25 mouse cellular contexts compared by ENCODE assay signal in genomic region chr13:29292608-29293240, GRCm38 (mm10).
DNase-seq lines count a peak whose midpoint lies in the region; ATAC-seq and TF ChIP-seq lines count a peak whose summit lies in the region.
"Had no signal": no experiment of that assay in that cellular context is flagged by ENCODE, and none has a peak within 500 bp of the region (broad histone marks: within the 10 kb centered on the region; RNA-seq: fewer than 3 reads in every experiment).

No protein-coding gene starts in this region.

- TF ChIP-seq CTCF in kidney, adult 2 months (conservative IDR thresholded peaks at IDR 0.05; ENCODE audit: insufficient read depth, insufficient read length, low read depth, low read length): no peak
- TF ChIP-seq CTCF in CH12.LX (conservative IDR thresholded peaks at IDR 0.05 in 1 of 2, IDR thresholded peaks at IDR 0.05 in 1 of 2; ENCODE audit: low read depth in 2 of 2, low read length in 2 of 2): no peak

- H3K9ac ChIP-seq in kidney, embryonic 14.5 days (ENCODE audit: low read depth, low read length): no peak overlapping the region
- H3K9ac ChIP-seq in CH12.LX (ENCODE audit: insufficient read depth, low read depth): no peak overlapping the region
- H3K9ac ChIP-seq: embryonic facial prominence, embryonic 13.5 days; forebrain, embryonic 12.5 days; hindbrain, embryonic 13.5 days; limb, embryonic 15.5 days; neural tube, embryonic 15.5 days had no signal

- H3K4me3 ChIP-seq in kidney, adult 2 months (ENCODE audit: insufficient read depth, low read depth, low read length): no peak overlapping the region
- H3K4me3 ChIP-seq in kidney, embryonic 14.5 days (ENCODE audit: low read length): no peak overlapping the region
- no peak overlapping the region for H3K4me3 ChIP-seq in CH12.LX (replicated peaks in 1 of 3; ENCODE audit: low read depth in 2 of 3, low read length in 2 of 3, poor library complexity in 1 of 3)
- H3K4me3 ChIP-seq: embryonic facial prominence, embryonic 13.5 days; erythroblast, embryonic 14.5 days; forebrain, embryonic 12.5 days; hindbrain, embryonic 13.5 days; limb, embryonic 15.5 days; neural tube, embryonic 15.5 days had no signal

- dilution Hi-C loops in CH12.LX (cut with MboI; ENCODE audit: extremely low pct_ligation_motif_present, extremely low pct_unique_long_range_greater_than_20kb, low sequenced_read_pairs): no loop called here

- TF ChIP-seq RAD21 in CH12.LX (IDR thresholded peaks at IDR 0.05; ENCODE audit: low read depth, low read length): no peak

- no peaks in the 10 kb centered on the region for H3K79me2 ChIP-seq in CH12.LX (replicated peaks; ENCODE audit: control insufficient read depth, extremely low read depth, insufficient read depth, poor library complexity, severe bottlenecking)

- TF ChIP-seq EP300 in CH12.LX (IDR thresholded peaks at IDR 0.05; ENCODE audit: low read length): no peak

- ATAC-seq in kidney, embryonic 14.5 days (ENCODE audit: low FRiP score, low TSS enrichment): no peak
- ATAC-seq: activated CD4-positive, CD25-positive, alpha-beta regulatory T cell, adult 4 months; inflammation-experienced regulatory T-cells, adult 6 months; midbrain, embryonic 16.5 days had no signal

- H3K27me3 ChIP-seq in kidney, adult 2 months (replicated peaks; ENCODE audit: control insufficient read depth, insufficient read depth, low read length): no peaks in the 10 kb centered on the region
- H3K27me3 ChIP-seq in kidney, embryonic 14.5 days (ENCODE audit: control insufficient read depth, insufficient read depth, low read length): no peaks in the 10 kb centered on the region
- no peaks in the 10 kb centered on the region for H3K27me3 ChIP-seq in CH12.LX (replicated peaks)
- H3K27me3 ChIP-seq: embryonic facial prominence, embryonic 13.5 days; forebrain, embryonic 12.5 days; hindbrain, embryonic 13.5 days; limb, embryonic 15.5 days; neural tube, embryonic 15.5 days had no signal

- no peak overlapping the region for H3K4me2 ChIP-seq in kidney, embryonic 14.5 days (replicated peaks; ENCODE audit: low read depth, low read length)
- no peak overlapping the region for H3K4me2 ChIP-seq in CH12.LX (ENCODE audit: insufficient read depth, low read depth, poor library complexity, severe bottlenecking)
- H3K4me2 ChIP-seq: embryonic facial prominence, embryonic 13.5 days; forebrain, embryonic 12.5 days; hindbrain, embryonic 13.5 days; limb, embryonic 15.5 days; neural tube, embryonic 15.5 days had no signal

- H3K36me3 ChIP-seq in kidney, adult 2 months (ENCODE audit: control insufficient read depth, insufficient read depth, low read length): no peaks in the 10 kb centered on the region
- H3K36me3 ChIP-seq in kidney, embryonic 14.5 days (ENCODE audit: control insufficient read depth, insufficient read depth, low read length): no peaks in the 10 kb centered on the region
- no peaks in the 10 kb centered on the region for H3K36me3 ChIP-seq in CH12.LX (replicated peaks in 1 of 2; ENCODE audit: control insufficient read depth in 1 of 2, insufficient read depth in 1 of 2, low read length in 1 of 2)
- H3K36me3 ChIP-seq: embryonic facial prominence, embryonic 13.5 days; forebrain, embryonic 12.5 days; hindbrain, embryonic 13.5 days; limb, embryonic 15.5 days; neural tube, embryonic 15.5 days had no signal

- H3K9me3 ChIP-seq in kidney, embryonic 14.5 days (ENCODE audit: control insufficient read depth, low read length): no peaks in the 10 kb centered on the region
- peaks cover 4% of the 10 kb centered on the region for H3K9me3 ChIP-seq in CH12.LX (replicated peaks; ENCODE audit: low read length)
- H3K9me3 ChIP-seq: embryonic facial prominence, embryonic 13.5 days; forebrain, embryonic 12.5 days; hindbrain, embryonic 13.5 days; limb, embryonic 15.5 days; neural tube, embryonic 15.5 days had no signal

- DNase-seq in adrenal gland, adult 2 months: peak; percentile 12
- no peak for DNase-seq in adrenal gland, adult 18-20 months (ENCODE audit: low spot score in 2 of 2)
- peak; percentile 49 for DNase-seq in kidney, adult 2 months
- DNase-seq in CH12.LX (ENCODE audit: extremely low read depth): peak; percentile 12
- DNase-seq in kidney, postnatal 14 days: peak; percentile 17
- DNase-seq in urinary bladder, postnatal 4 days (ENCODE audit: low spot score in 2 of 2): no peak
- no peak for DNase-seq in thymus, postnatal 25 days
- DNase-seq: B cell, adult 2 months; cerebellum, adult 8-10 months; cerebellum, postnatal 36 days; embryo, embryonic 11 days; gastrocnemius, postnatal 36 days; left cerebral cortex, postnatal 4 days; right cerebral cortex, postnatal 14 days had no signal

- in situ Hi-C loops in CH12.LX (cut with MboI; ENCODE audit: low pct_ligation_motif_present, low pct_unique_long_range_greater_than_20kb, low sequenced_read_pairs): no loop called here

- 71% methylated on average over 9 of the region's 9 CpGs for WGBS in kidney, adult 2 months
- 79% methylated on average over 9 of the region's 9 CpGs for WGBS in kidney, embryonic 14.5 days

- no peak for TF ChIP-seq POLR2A in kidney, adult 2 months (IDR thresholded peaks at IDR 0.05; ENCODE audit: low read depth, low read length)
- TF ChIP-seq POLR2A in CH12.LX (IDR thresholded peaks at IDR 0.05; ENCODE audit: low read depth, low read length): no peak

- H3K27ac ChIP-seq in kidney, adult 2 months (ENCODE audit: insufficient read depth, low read depth, low read length): no peak overlapping the region
- H3K27ac ChIP-seq in kidney, embryonic 14.5 days (ENCODE audit: low read depth, low read length): no peak overlapping the region
- no peak overlapping the region for H3K27ac ChIP-seq in CH12.LX (ENCODE audit: insufficient read depth, low read depth)
- H3K27ac ChIP-seq: embryonic facial prominence, embryonic 13.5 days; forebrain, embryonic 12.5 days; hindbrain, embryonic 13.5 days; limb, embryonic 15.5 days; macrophage; neural tube, embryonic 15.5 days had no signal

- H3K4me1 ChIP-seq in kidney, adult 2 months (ENCODE audit: control insufficient read depth, insufficient read depth, low read length): no peaks in the 10 kb centered on the region
- no peaks in the 10 kb centered on the region for H3K4me1 ChIP-seq in kidney, embryonic 14.5 days (ENCODE audit: control insufficient read depth, insufficient read depth, low read length)
- peaks cover 4 to 28% of the 10 kb centered on the region in 2 experiments; a peak in 3 of 4 replicates for H3K4me1 ChIP-seq in CH12.LX (ENCODE audit: control insufficient read depth in 1 of 2, insufficient read depth in 2 of 2)
- H3K4me1 ChIP-seq: embryonic facial prominence, embryonic 13.5 days; forebrain, embryonic 12.5 days; hindbrain, embryonic 13.5 days; limb, embryonic 15.5 days; neural tube, embryonic 15.5 days had no signal

TF ChIP-seq in CH12.LX, 34 proteins besides CTCF, POLR2A, EP300 and RAD21:
- TF ChIP-seq USF1 (IDR thresholded peaks at IDR 0.05; ENCODE audit: low read depth, low read length) (no peak), JUN (IDR thresholded peaks at IDR 0.05; ENCODE audit: insufficient read depth, low read depth, low read length) (no peak), MYC (IDR thresholded peaks at IDR 0.05; ENCODE audit: low read depth, low read length) (peak; percentile 63; the same call in 1 of the 2 replicates), ZKSCAN1 (IDR thresholded peaks at IDR 0.05; ENCODE audit: borderline replicate concordance, low read depth, low read length) (no peak), MEF2A (IDR thresholded peaks at IDR 0.05; ENCODE audit: borderline replicate concordance, low read depth, low read length) (peak; percentile 17; the same call in 1 of the 2 replicates), BHLHE40 (IDR thresholded peaks at IDR 0.05; ENCODE audit: low read depth, low read length) (peak; percentile 75), MAX (IDR thresholded peaks at IDR 0.05; ENCODE audit: low read length) (peak; percentile 83), ETS1 (conservative IDR thresholded peaks at IDR 0.05; ENCODE audit: low read depth, low read length) (peak; percentile 50), IRF4 (IDR thresholded peaks at IDR 0.05; ENCODE audit: low read depth, low read length) (no peak)

Comparison
In these comparisons a context has a peak if more than half of its experiments do, and no peak if none do; other contexts are left out.
1. DNase-seq: peak in adrenal gland, adult 2 months (single experiment), kidney, adult 2 months (single experiment), CH12.LX (single experiment) and kidney, postnatal 14 days (single experiment); none in adrenal gland, adult 18-20 months (0 of 2), urinary bladder, postnatal 4 days (0 of 2) and thymus, postnatal 25 days (single experiment).